Mouse (Mus musculus) forebrain, postnatal 0 days (tissue): ENCODE measurements around the gene Ciart. TPM values are rescaled to one million over a fixed set of nuclear protein-coding genes. Genes with fewer than 3 reads are reported as not detected.
"Not testable (repeated sequence)": the region's sequence is repeated elsewhere in the genome, so short reads cannot be mapped to it uniquely, and the experiment has no call there.

Source experiments
- ATAC-seq: fragments of 200-750 bp; cut with Nextera tagmentation; 2 replicates; pipeline ENCODE4 v1.8.0; 2017; ENCODE audit warnings: mild to moderate bottlenecking, moderate library complexity
- DNase-seq: peaks from one replicate; pipeline ENCODE4 v3.0.0-alpha.2; 2015
- H3K27ac ChIP-seq: fragments of 300-500 bp; sonication (generic); 2 replicates; pipeline ENCODE4 v1.5.1; 2014; ENCODE audit warnings: low read depth, mild to moderate bottlenecking, antibody characterized with exemption, low read length, moderate library complexity, mixed read lengths
- H3K27me3 ChIP-seq: fragments of 300-500 bp; sonication (generic); 2 replicates; pipeline ENCODE4 v1.6.1; 2014; ENCODE audit warnings: mild to moderate bottlenecking, low read length, mixed read lengths; ENCODE audit not compliant: insufficient read depth
- H3K36me3 ChIP-seq: fragments of 300-500 bp; sonication (generic); 2 replicates; pipeline ENCODE4 v1.6.1; 2014; ENCODE audit warnings: mild to moderate bottlenecking, moderate library complexity; ENCODE audit not compliant: insufficient read depth
- H3K4me1 ChIP-seq: fragments of 300-500 bp; sonication (generic); 2 replicates; pipeline ENCODE4 v1.6.1; 2014; ENCODE audit warnings: antibody characterized with exemption; ENCODE audit not compliant: insufficient read depth
- H3K4me2 ChIP-seq: fragments of 300-500 bp; sonication (generic); 2 replicates; pipeline ENCODE4 v1.6.1; 2014; ENCODE audit warnings: low read depth, mild to moderate bottlenecking, moderate library complexity
- H3K4me3 ChIP-seq: fragments of 300-500 bp; sonication (generic); 2 replicates; pipeline ENCODE4 v1.5.1; 2014; ENCODE audit warnings: low read depth, low read length, mixed read lengths
- H3K9ac ChIP-seq: fragments of 300-500 bp; sonication (generic); 2 replicates; pipeline ENCODE4 v1.6.1; 2014; ENCODE audit warnings: mild to moderate bottlenecking
- H3K9me3 ChIP-seq: fragments of 300-500 bp; sonication (generic); 2 replicates; pipeline ENCODE4 v1.6.1; 2016; ENCODE audit warnings: low read length
- CTCF ChIP-seq: sonication (generic); IDR thresholded peaks from 2 replicates; pipeline ENCODE4 v1.5.1; 2016; ENCODE audit warnings: antibody characterized with exemption, control low read depth, low read depth
- WGBS: fragments of 180-500 bp; shearing (Covaris S2); extraction: QIAGEN DNeasy Blood & Tissue Kit; methylation state at CpG from one replicate; pipeline ENCODE4 v1.1.7; 2014; 5-methylcytosine and 5-hydroxymethylcytosine counted together
- polyA plus RNA-seq: library from polyadenylated mRNA; unstranded; fragments of >200 nt; fragmentation: Nextera tagmentation; extraction: Ambion mirVana; gene quantifications from 2 replicates; pipeline ENCODE4 v1.2.1, GENCODE M21; 2015
- total RNA-seq: library from RNA; depleted of rRNA; stranded (reverse); fragments of >200 nt; gene quantifications from 2 replicates; pipeline ENCODE4 v1.2.3, GENCODE M21; 2014

The Ciart gene
- total and polyA plus RNA-seq, 2 experiments from 2014 or later: 3.4 to 8.2 TPM

- ATAC-seq: no peak
Observed at GRCm38 (mm10) chr3:95865050-95865449, 17.0 kb downstream of the Ciart start.

GRCm38 (mm10) chr3:95863578-95863977 lies 18.5 kb downstream of the Ciart start:
- Histone ChIP-seq H3K4me2 (no peak overlapping the region), H3K9me3 (no peaks in the 10 kb centered on the region), H3K4me3 (no peak overlapping the region), H3K4me1 (no peaks in the 10 kb centered on the region), H3K27me3 (no peaks in the 10 kb centered on the region), H3K36me3 (peaks cover 18% of the 10 kb centered on the region; the same call in 1 of the 2 replicates), H3K9ac (no peak overlapping the region), H3K27ac (no peak overlapping the region)
- ATAC-seq (no peak), DNase-seq (no peak)
- no peak for TF ChIP-seq CTCF
- 85% methylated on average over 7 of the region's 7 CpGs for WGBS

More at GRCm38 (mm10) chr3:95865050-95865449, 17.0 kb downstream of the Ciart start:
- no peak overlapping the region for H3K27ac ChIP-seq
- H3K4me3 ChIP-seq: no peak overlapping the region
- WGBS: 87% methylated on average over 5 of the region's 5 CpGs
- H3K9ac ChIP-seq: no peak overlapping the region
- H3K9me3 ChIP-seq: no peaks in the 10 kb centered on the region
- no peak overlapping the region for H3K4me2 ChIP-seq
- peaks cover 23% of the 10 kb centered on the region; the same call in 1 of the 2 replicates for H3K36me3 ChIP-seq
- DNase-seq: no peak
- TF ChIP-seq CTCF: no peak
- H3K27me3 ChIP-seq: no peaks in the 10 kb centered on the region
- H3K4me1 ChIP-seq: no peaks in the 10 kb centered on the region

GRCm38 (mm10) chr3:95861796-95862195 lies 20.3 kb downstream of the Ciart start:
- TF ChIP-seq CTCF: peak; percentile 81
- H3K27ac ChIP-seq: no peak overlapping the region
- no peak overlapping the region for H3K4me3 ChIP-seq
- no peaks in the 10 kb centered on the region for H3K9me3 ChIP-seq
- DNase-seq (peak; percentile 81), ATAC-seq (peak; percentile 83)
- peaks cover 14% of the 10 kb centered on the region; the same call in 1 of the 2 replicates for H3K36me3 ChIP-seq
- 28% methylated on average over 2 of the region's 2 CpGs for WGBS
- no peaks in the 10 kb centered on the region for H3K27me3 ChIP-seq
- H3K9ac ChIP-seq: no peak overlapping the region
- H3K4me2 ChIP-seq: no peak overlapping the region
- H3K4me1 ChIP-seq: no peaks in the 10 kb centered on the region

- peak; percentile 36; the same call in 1 of the 2 replicates for TF ChIP-seq CTCF
- ATAC-seq: no peak
- WGBS: 79% methylated on average over 10 of the region's 10 CpGs
Observed at GRCm38 (mm10) chr3:95861216-95861615, 20.8 kb downstream of the Ciart start.

GRCm38 (mm10) chr3:95860323-95860722 lies 21.7 kb downstream of the Ciart start:
- Histone ChIP-seq H3K4me3 (no peak overlapping the region), H3K27ac (no peak overlapping the region), H3K4me2 (no peak overlapping the region), H3K9me3 (no peaks in the 10 kb centered on the region), H3K36me3 (peaks cover 14% of the 10 kb centered on the region; the same call in 1 of the 2 replicates), H3K4me1 (no peaks in the 10 kb centered on the region), H3K9ac (no peak overlapping the region), H3K27me3 (no peaks in the 10 kb centered on the region)
- WGBS: 86% methylated on average over 3 of the region's 3 CpGs
- ATAC-seq (no peak), DNase-seq (no peak)
- peak; percentile 22; the same call in 1 of the 2 replicates for TF ChIP-seq CTCF

More at GRCm38 (mm10) chr3:95861216-95861615, 20.8 kb downstream of the Ciart start:
- no peaks in the 10 kb centered on the region for H3K4me1 ChIP-seq
- H3K27ac ChIP-seq: no peak overlapping the region
- H3K9me3 ChIP-seq: no peaks in the 10 kb centered on the region
- H3K27me3 ChIP-seq: no peaks in the 10 kb centered on the region
- no peak overlapping the region for H3K4me3 ChIP-seq
- peaks cover 14% of the 10 kb centered on the region; the same call in 1 of the 2 replicates for H3K36me3 ChIP-seq
- DNase-seq: no peak
- H3K4me2 ChIP-seq: no peak overlapping the region
- H3K9ac ChIP-seq: no peak overlapping the region

GRCm38 (mm10) chr3:95858278-95858677 lies 23.8 kb downstream of the Ciart start:
- H3K27ac ChIP-seq, DNase-seq, ATAC-seq, H3K4me2 ChIP-seq, H3K4me3 ChIP-seq, H3K9me3 ChIP-seq, H3K4me1 ChIP-seq, H3K27me3 ChIP-seq, H3K36me3 ChIP-seq, H3K9ac ChIP-seq: not testable (repeated sequence)
- WGBS: 83% methylated on average over 3 of the region's 3 CpGs

- H3K27ac ChIP-seq, H3K4me1 ChIP-seq, H3K36me3 ChIP-seq, ATAC-seq, DNase-seq, H3K9me3 ChIP-seq, H3K9ac ChIP-seq, H3K4me2 ChIP-seq, H3K27me3 ChIP-seq, H3K4me3 ChIP-seq: not testable (repeated sequence)
- WGBS: 92% methylated on average over 1 of the region's 1 CpGs
Observed at GRCm38 (mm10) chr3:95857050-95857449, 25.0 kb downstream of the Ciart start.
